Mouse (Mus musculus) lung, postnatal 0 days (tissue): ENCODE data around the gene Sash3. TPM values are rescaled to one million over a fixed set of nuclear protein-coding genes. Genes with fewer than 3 reads are reported as not detected.

Experiments
- ATAC-seq: fragments of 200-750 bp; cut with Nextera tagmentation; 2 replicates; pipeline ENCODE4 v1.8.0; 2017; ENCODE audit warnings: moderate library complexity
- DNase-seq: peaks from one replicate; pipeline ENCODE4 v3.0.0-alpha.2; 2016; ENCODE audit warnings: low spot score
- H3K27ac ChIP-seq: fragments of 300-500 bp; sonication (generic); 2 replicates; pipeline ENCODE4 v1.5.1; 2014; ENCODE audit warnings: antibody characterized with exemption, mild to moderate bottlenecking, low read length, mixed read lengths
- H3K27me3 ChIP-seq: fragments of 300-500 bp; sonication (generic); replicated peaks from 2 replicates; pipeline ENCODE4 v1.6.1; 2014; ENCODE audit warnings: low read length, mixed read lengths; ENCODE audit not compliant: insufficient read depth
- H3K36me3 ChIP-seq: fragments of 300-500 bp; sonication (generic); 2 replicates; pipeline ENCODE4 v1.6.1; 2014; ENCODE audit warnings: low read length, mixed read lengths; ENCODE audit not compliant: insufficient read depth
- H3K4me1 ChIP-seq: fragments of 300-500 bp; sonication (generic); 2 replicates; pipeline ENCODE4 v1.6.1; 2014; ENCODE audit warnings: antibody characterized with exemption, low read depth, low read length, mixed read lengths; ENCODE audit not compliant: insufficient read depth
- H3K4me2 ChIP-seq: fragments of 300-500 bp; sonication (generic); replicated peaks from 2 replicates; pipeline ENCODE4 v1.6.1; 2014; ENCODE audit warnings: low read depth, mild to moderate bottlenecking, low read length, moderate library complexity, mixed read lengths
- H3K4me3 ChIP-seq: fragments of 300-500 bp; sonication (generic); 2 replicates; pipeline ENCODE4 v1.5.1; 2014; ENCODE audit warnings: low read depth, low read length
- H3K9ac ChIP-seq: fragments of 300-500 bp; sonication (generic); replicated peaks from 2 replicates; pipeline ENCODE4 v1.6.1; 2014; ENCODE audit warnings: low read depth, mild to moderate bottlenecking
- H3K9me3 ChIP-seq: fragments of 300-500 bp; sonication (generic); 2 replicates; pipeline ENCODE4 v1.6.1; 2016; ENCODE audit warnings: low read length, mixed read lengths
- CTCF ChIP-seq: IDR thresholded peaks from 2 replicates; pipeline ENCODE4 v1.5.1; 2016; ENCODE audit warnings: antibody characterized with exemption, mild to moderate bottlenecking
- EP300 ChIP-seq: IDR thresholded peaks from 2 replicates; pipeline ENCODE4 v1.6.1; 2016; ENCODE audit warnings: antibody characterized with exemption, mild to moderate bottlenecking, control low read depth
- WGBS: fragments of 180-500 bp; shearing (Covaris S2); extraction: QIAGEN DNeasy Blood & Tissue Kit; methylation state at CpG from one replicate; pipeline ENCODE4 v1.1.7; 2014; 5-methylcytosine and 5-hydroxymethylcytosine counted together
- polyA plus RNA-seq: library from polyadenylated mRNA; unstranded; fragments of >200 nt; fragmentation: Nextera tagmentation; extraction: Ambion mirVana; gene quantifications from 2 replicates; pipeline ENCODE4 v1.2.1, GENCODE M21; 2015

The Sash3 gene
- polyA plus RNA-seq, 1 experiment from 2014 or later: 4.8 TPM

GRCm38 (mm10) chrX:48152106-48152505, 5.9 kb downstream of the Sash3 start:
- Histone ChIP-seq H3K27ac (no peak overlapping the region), H3K9ac (no peak overlapping the region), H3K36me3 (no peaks in the 10 kb centered on the region), H3K4me1 (no peaks in the 10 kb centered on the region), H3K4me2 (no peak overlapping the region), H3K27me3 (no peaks in the 10 kb centered on the region), H3K9me3 (no peaks in the 10 kb centered on the region), H3K4me3 (no peak overlapping the region)
- ATAC-seq: no peak
- WGBS: 65% methylated on average over 7 of the region's 7 CpGs
- no peak for TF ChIP-seq CTCF
- TF ChIP-seq EP300: no peak
- DNase-seq: no peak

GRCm38 (mm10) chrX:48153414-48153813, 7.2 kb downstream of the Sash3 start:
- no peak for DNase-seq
- no peaks in the 10 kb centered on the region for H3K27me3 ChIP-seq
- peak; percentile 55 for ATAC-seq

GRCm38 (mm10) chrX:48153949-48154348, 7.7 kb downstream of the Sash3 start:
- ATAC-seq (no peak), DNase-seq (no peak)
- H3K4me3 ChIP-seq: no peak overlapping the region
- H3K9ac ChIP-seq: no peak overlapping the region
- 51% methylated on average over 2 of the region's 2 CpGs for WGBS
- TF ChIP-seq EP300 (no peak), CTCF (no peak)
- no peaks in the 10 kb centered on the region for H3K9me3 ChIP-seq
- no peaks in the 10 kb centered on the region for H3K4me1 ChIP-seq
- no peaks in the 10 kb centered on the region for H3K36me3 ChIP-seq
- H3K27me3 ChIP-seq: no peaks in the 10 kb centered on the region
- H3K4me2 ChIP-seq: no peak overlapping the region
- H3K27ac ChIP-seq: no peak overlapping the region

More at GRCm38 (mm10) chrX:48153414-48153813, 7.2 kb downstream of the Sash3 start:
- Histone ChIP-seq H3K4me1 (no peaks in the 10 kb centered on the region), H3K9ac (no peak overlapping the region), H3K36me3 (no peaks in the 10 kb centered on the region), H3K9me3 (no peaks in the 10 kb centered on the region), H3K4me2 (no peak overlapping the region), H3K27ac (no peak overlapping the region), H3K4me3 (no peak overlapping the region)
- 50% methylated on average over 2 of the region's 2 CpGs for WGBS
- no peak for TF ChIP-seq CTCF
- TF ChIP-seq EP300: no peak; the same call in 1 of the 2 replicates

GRCm38 (mm10) chrX:48155489-48155888, 9.3 kb downstream of the Sash3 start:
- Histone ChIP-seq H3K4me3 (no peak overlapping the region), H3K27ac (no peak overlapping the region), H3K27me3 (no peaks in the 10 kb centered on the region), H3K9me3 (no peaks in the 10 kb centered on the region), H3K4me2 (no peak overlapping the region), H3K36me3 (no peaks in the 10 kb centered on the region), H3K9ac (no peak overlapping the region), H3K4me1 (no peaks in the 10 kb centered on the region)
- no peak for DNase-seq
- no peak for ATAC-seq
- no peak for TF ChIP-seq EP300
- TF ChIP-seq CTCF: no peak
- 79% methylated on average over 6 of the region's 6 CpGs for WGBS

- Histone ChIP-seq H3K4me3 (no peak overlapping the region), H3K4me2 (no peak overlapping the region), H3K9ac (no peak overlapping the region), H3K4me1 (no peaks in the 10 kb centered on the region), H3K27me3 (no peaks in the 10 kb centered on the region), H3K27ac (no peak overlapping the region), H3K36me3 (no peaks in the 10 kb centered on the region), H3K9me3 (no peaks in the 10 kb centered on the region)
- DNase-seq (no peak), ATAC-seq (no peak)
- 84% methylated on average over 8 of the region's 8 CpGs for WGBS
- no peak for TF ChIP-seq EP300
Observed at GRCm38 (mm10) chrX:48157396-48157795, 11.2 kb downstream of the Sash3 start.

GRCm38 (mm10) chrX:48158229-48158919, 12.1 kb downstream of the Sash3 start:
- Histone ChIP-seq H3K4me3 (no peak overlapping the region), H3K36me3 (no peaks in the 10 kb centered on the region), H3K4me2 (no peak overlapping the region), H3K9me3 (no peaks in the 10 kb centered on the region), H3K27ac (no peak overlapping the region), H3K4me1 (no peaks in the 10 kb centered on the region), H3K27me3 (no peaks in the 10 kb centered on the region), H3K9ac (no peak overlapping the region)
- no peak for DNase-seq
- 76% methylated on average over 11 of the region's 11 CpGs for WGBS
- TF ChIP-seq EP300: no peak
- no peak for TF ChIP-seq CTCF
- ATAC-seq: no peak
